23 mouse cellular contexts compared by ENCODE assay signal in genomic region chr2:127638973-127639372, GRCm38 (mm10). TPM values are rescaled to one million over a fixed set of nuclear protein-coding genes. Genes with fewer than 3 reads are reported as not detected.
"Had no signal": no experiment of that assay in that cellular context is flagged by ENCODE, and none has a peak within 500 bp of the region (broad histone marks: within the 10 kb centered on the region; RNA-seq: fewer than 3 reads in every experiment).

No protein-coding gene starts in this region.

- ATAC-seq: hindbrain, embryonic 16.5 days; inflammation-experienced regulatory T-cells, adult 6 months; intestine, embryonic 15.5 days; intestine, postnatal 0 days had no signal

- H3K27me3 ChIP-seq: heart, embryonic 12.5 days; hindbrain, embryonic 12.5 days; intestine, embryonic 15.5 days had no signal

- H3K9ac ChIP-seq: heart, embryonic 12.5 days; hindbrain, embryonic 12.5 days; hindbrain, embryonic 14.5 days; intestine, embryonic 15.5 days; limb, embryonic 12.5 days; liver, embryonic 13.5 days had no signal

- H3K27ac ChIP-seq: heart, embryonic 10.5 days; hindbrain, embryonic 10.5 days; hindbrain, embryonic 12.5 days; hindbrain, embryonic 14.5 days; intestine, embryonic 15.5 days; layer of hippocampus, adult 2 months; left cerebral cortex, adult 2 months; limb, embryonic 10.5 days; limb, embryonic 12.5 days; liver, embryonic 13.5 days had no signal

- H3K36me3 ChIP-seq: heart, embryonic 10.5 days; heart, embryonic 12.5 days; hindbrain, embryonic 10.5 days; hindbrain, embryonic 12.5 days; intestine, embryonic 15.5 days; limb, embryonic 10.5 days; limb, embryonic 12.5 days; liver, embryonic 13.5 days had no signal

- DNase-seq: gastrocnemius, postnatal 14 days; heart, adult 18-20 months; heart, postnatal 10 days; heart, postnatal 4 days; kidney, adult 8-10 months; kidney, postnatal 10 days; liver; liver, embryonic 13.5 days had no signal

- H3K4me1 ChIP-seq: heart, embryonic 10.5 days; heart, embryonic 12.5 days; hindbrain, embryonic 12.5 days; intestine, embryonic 15.5 days; liver, embryonic 13.5 days had no signal

- H3K4me2 ChIP-seq: heart, embryonic 12.5 days; hindbrain, embryonic 12.5 days; hindbrain, embryonic 14.5 days; intestine, embryonic 15.5 days; limb, embryonic 12.5 days; liver, embryonic 11.5 days; liver, embryonic 13.5 days had no signal

- H3K4me3 ChIP-seq: heart, embryonic 10.5 days; heart, embryonic 12.5 days; hindbrain, embryonic 10.5 days; hindbrain, embryonic 12.5 days; intestine, embryonic 15.5 days; layer of hippocampus, adult 2 months; left cerebral cortex, adult 2 months; limb, embryonic 10.5 days; limb, embryonic 12.5 days; liver, embryonic 13.5 days had no signal

- H3K9me3 ChIP-seq: heart, embryonic 10.5 days; heart, embryonic 12.5 days; hindbrain, embryonic 10.5 days; hindbrain, embryonic 12.5 days; intestine, embryonic 15.5 days; limb, embryonic 10.5 days; limb, embryonic 12.5 days; liver, embryonic 13.5 days had no signal

RNA-seq across cellular contexts. Expression of gene Mal, which starts 17.5 kb away (rescaled TPM):
- total RNA-seq: granulocyte monocyte progenitor cell, adult 5-6 weeks had no signal
- polyA plus RNA-seq: inflammation-experienced regulatory T-cells, adult 6 months had no signal
